Mouse (Mus musculus): Measurements from ENCODE around the gene Kdm5a.

The Kdm5a gene

DNA sequence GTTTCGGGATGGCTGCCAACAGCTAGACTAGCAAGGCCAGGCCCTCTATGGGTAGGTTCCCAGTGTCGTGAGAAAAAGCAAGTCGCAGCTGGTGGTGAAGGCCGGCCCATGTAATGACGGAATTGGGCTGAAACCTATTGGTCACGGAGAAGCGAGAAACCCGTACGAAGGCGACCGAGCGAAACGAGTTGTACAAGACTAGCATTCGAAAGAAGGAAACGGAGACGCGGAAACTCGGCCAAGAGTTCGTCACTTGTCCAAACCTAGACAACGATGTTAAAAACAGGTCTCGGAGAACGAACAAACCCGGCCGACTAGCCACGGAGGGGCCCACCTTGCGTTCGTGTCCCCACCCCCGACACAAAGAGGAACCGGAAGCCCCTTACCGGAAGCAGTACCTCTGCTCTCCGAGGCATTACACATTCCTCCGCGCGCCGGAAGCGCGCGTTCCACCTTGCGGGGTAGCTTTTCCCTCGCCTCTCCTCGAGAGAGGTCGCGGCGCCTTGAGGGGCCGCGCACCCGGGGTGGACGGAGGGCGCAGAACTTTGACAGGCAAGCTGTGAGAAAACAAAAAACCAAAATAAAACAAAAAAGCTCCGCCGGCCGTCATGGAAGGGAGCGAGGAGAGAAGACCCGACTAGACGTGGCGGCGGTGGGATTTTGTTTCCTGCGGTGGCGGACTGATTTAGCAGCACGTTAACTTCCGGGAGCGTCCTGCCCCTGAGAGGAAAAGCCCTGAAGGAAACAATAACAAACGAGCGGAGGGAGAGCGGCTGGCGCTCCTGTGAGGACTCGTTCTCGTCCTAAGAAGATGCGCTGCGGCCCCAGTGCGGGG, at the start of gene Kdm5a, which contains the start of gene Ccdc77:
Gene Kdm5a, plus strand, starts transcription at position 437 of the 835 bp plus-strand sequence.
Gene Ccdc77, minus strand, starts transcription at position 687 of the 835 bp plus-strand sequence.
- in situ Hi-C loops (cut with MboI), result no loop called here

DNA sequence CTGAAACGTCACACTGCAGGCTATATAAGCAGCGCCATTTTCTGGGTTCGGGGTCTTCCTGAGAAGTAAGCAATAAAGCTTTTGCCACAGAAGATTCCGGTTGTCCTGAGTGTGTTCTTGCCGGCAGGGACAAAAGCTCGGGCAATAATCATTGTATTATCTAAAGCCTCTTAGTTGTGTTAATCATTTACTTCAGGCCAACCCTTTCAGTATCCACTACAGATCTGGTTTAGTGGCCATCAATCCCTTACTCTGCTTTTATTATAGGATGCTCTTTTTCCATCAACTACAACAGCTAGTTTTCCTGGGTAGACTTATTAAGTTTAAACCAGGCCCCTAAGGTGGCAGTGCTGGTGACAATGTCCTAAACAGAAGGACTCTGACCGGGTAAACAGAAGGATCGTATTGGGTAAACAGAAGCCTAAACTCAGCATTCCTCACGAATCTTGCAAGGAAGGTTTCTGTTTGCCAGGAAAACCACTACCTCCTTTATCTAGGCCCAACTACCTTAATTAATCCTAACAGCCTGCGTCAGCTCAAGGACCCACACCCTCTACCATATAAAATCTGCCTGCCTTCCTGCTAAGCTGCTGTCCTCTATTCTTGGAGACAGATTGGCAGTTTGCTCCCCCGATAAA, 45.5 kb upstream of the Kdm5a start:
- in situ Hi-C loops (cut with MboI), result no loop called here

DNA sequence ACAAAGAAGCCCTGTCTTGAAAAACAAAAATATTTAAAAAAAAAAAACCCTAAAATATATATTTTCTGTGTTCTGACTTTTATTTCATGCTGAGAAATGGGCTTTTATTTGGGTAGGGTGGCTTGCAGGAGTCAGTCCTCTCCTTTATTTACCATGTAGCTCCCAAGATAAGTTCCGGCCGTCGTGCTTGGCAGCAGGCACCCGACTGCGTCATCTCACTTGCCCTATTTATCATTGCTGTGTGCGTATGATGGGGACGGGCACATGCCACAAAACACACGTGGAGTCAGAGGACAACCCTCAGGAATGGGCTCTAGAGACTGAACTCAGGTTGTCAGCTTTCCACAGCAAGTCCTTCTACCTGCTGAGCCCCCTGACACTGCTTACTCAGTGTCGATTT, 44.8 kb upstream of the Kdm5a start:
- in situ Hi-C loops (cut with MboI), result no loop called here

DNA sequence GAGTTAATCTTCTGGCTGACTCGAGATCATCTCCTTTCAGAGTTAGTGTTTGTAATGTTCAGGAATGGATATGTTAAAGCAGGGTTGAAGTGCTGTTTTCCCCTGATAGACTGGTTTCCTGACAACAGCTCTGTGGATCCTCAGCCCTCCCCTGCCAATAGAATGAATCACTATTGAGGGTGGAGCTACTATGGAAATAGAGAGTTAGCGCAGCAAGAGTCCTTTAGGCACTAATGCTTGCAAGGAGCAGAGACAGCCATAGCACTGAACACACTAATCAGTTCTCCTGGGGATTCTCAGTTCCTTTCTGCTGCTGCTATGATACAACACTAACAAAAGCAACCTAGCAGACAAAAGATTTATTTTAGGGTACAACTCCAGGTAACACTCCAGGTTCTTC, 43.6 kb upstream of the Kdm5a start:
- in situ Hi-C loops (cut with MboI), result no loop called here

DNA sequence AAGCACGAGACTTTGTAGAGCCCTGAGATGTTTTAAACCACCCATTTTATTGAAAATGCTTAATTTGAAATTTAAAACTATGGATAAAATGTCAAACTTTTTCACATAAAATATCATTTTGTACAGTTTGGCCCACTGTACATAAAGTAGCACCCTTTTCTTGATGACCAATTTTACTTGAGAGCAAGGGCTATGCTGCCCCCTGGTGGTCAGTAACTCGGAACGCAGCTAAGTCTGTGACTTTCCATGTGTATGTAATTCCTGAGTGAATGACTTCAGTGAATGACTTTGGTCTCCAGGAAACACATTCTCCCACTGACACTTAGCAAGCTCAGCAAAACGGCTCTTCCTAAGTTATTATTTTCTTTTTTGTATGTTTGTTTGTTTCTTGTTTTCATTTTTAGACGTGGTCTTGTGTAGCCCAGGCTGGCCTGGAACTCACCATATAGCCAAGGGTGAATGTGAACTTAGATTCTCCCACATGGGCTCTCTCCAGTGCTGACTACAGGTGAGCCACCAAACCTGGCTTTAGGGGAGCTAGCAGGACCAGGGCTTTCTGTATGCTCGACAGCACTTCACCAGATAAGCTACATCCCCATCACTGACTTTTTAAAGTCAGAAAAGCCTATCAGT, 39.5 kb upstream of the Kdm5a start:
- in situ Hi-C loops (cut with MboI), result no loop called here

DNA sequence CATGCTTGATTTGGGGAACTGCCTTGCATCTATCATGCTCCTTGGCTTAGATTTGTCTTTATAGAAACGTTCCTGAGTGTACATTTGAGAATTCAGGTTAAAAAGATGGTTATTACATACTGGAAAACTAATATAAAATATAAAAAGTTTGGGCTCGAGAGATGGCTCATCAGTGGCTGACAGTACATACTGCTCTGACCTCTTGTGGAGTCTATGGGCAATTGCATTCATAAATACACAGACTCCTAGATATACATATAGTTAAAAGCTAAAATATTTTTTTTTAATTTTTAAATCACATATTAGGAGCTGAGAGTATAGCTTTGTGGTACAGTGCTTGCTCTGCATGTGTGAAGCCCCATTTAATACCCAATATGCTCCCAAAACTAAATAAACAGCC, 31.6 kb upstream of the Kdm5a start:
- in situ Hi-C loops (cut with MboI), result no loop called here

DNA sequence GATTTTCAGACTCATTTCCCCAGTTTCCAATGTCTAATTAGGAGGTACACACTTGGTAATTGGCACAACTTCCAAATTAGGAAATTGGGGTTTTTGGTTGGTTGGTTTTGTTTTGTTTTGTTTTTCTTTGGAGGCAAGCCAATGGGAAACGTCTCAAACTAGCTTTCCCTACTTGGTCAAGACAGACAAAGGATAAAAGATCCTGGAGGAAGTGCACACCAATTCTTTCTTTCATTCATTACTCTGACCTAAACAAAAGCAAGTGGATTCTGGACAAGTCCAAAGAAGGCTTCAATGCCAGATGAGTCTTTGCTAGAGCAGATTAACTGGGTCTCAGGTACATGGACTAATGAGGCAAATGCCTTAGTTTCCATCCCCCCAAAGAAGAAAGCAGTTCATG, 19.9 kb upstream of the Kdm5a start:
- in situ Hi-C loops (cut with MboI), result no loop called here

DNA sequence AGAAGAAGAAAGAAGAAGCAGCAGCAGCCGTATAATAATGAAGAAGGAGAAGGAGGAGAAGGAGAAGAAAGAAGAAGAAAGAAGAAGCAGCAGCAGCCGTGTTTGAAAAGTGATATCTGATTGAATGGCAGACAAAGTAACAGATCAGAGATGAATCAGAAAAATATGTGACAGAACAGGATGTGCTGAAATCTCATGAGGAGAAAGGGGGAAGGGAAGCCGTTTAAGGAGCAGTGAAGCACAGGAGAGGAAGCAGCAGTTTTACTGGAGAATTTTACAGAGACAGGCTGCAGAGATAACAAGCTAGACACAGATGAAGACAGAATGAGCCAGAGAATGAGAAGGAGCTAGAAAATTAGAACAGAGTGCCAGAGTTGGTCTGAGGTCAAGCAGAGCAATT, 14.9 kb upstream of the Kdm5a start:
- in situ Hi-C loops (cut with MboI), result no loop called here

DNA sequence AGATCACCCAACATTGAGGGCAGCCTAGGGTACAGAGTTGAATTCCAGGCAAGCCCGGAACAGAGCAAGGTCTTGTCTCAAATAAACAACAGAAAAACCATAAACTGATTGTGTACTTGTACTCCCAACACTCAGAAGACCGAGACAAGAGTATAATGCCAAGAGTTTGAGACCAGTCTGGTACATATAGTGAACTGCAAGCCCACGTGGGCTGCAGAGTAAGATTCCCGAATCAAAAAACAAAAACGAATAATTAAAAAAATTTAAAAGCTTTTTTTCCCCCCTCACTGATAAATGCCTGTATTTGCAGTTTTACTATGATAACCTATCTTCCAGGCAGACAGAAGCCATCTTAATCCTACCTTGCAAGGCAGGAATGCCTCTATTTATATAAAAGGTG, 7.4 kb upstream of the Kdm5a start:
- in situ Hi-C loops (cut with MboI), result no loop called here

DNA sequence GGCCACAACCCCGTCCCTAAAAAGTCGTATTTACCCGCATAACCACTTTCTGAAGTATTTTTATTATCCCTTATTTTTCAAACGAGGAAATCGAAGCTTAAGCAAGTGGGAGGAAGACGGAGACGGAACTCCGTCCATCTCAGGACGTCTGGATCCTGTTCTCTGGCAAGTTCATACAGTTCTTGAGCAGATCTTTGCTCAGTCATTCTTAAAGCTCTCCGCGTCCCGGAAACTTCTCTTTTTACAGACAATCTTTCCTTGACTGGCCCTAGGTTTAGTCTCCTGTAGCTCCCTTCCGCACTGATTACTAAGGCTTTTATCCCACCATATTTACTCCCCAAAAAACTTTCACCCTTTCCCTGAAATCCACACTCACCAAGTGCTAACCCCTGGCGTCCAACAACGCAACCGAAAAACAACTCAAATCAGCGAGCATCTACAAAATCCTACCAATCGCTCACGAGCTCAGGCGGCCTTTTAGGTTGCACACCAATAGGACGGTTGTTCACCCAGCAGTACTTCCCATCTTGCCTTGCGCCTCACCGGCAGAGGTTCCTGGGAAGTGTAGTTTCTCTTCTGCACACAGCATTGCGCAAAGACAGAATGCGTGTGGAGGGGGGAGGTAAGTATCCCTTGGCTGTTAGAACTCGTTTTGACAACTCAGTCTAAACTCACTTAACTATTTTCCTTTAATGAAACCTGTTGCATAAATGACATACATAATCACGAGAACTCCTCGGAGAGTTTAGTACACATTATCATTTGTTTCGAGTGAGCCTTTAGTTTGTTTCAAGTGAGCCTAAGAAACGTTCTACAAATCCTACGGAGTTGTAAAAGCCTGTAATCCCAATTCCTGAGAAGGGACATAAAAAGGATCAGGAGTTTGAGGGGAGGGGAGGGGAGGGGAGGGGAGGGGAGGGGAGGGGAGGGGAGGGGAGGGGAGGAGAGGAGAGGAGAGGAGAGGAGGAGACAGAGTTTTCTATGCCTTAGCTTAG, 6.7 kb upstream of the Kdm5a start:
- in situ Hi-C loops (cut with MboI), result no loop called here

DNA sequence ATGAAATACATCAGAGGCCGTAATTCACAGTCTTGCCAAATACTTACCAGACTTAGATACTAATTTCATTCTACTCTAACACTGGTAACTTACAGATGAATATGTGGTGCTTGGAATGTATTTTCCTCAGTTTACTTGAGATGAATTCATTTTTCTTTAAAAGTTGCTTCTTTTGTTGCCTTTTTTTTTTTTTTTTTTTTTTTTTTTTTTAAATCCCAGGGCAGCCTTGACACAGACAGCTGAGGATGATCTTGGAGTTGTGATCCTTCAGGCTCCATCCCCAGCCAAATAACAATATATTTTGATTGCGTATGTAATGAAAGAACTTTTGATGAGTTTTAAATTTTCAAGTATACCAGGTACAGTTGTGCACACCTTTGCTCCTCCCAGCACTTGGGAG, 1.8 kb upstream of the Kdm5a start:
- in situ Hi-C loops (cut with MboI), result no loop called here

DNA sequence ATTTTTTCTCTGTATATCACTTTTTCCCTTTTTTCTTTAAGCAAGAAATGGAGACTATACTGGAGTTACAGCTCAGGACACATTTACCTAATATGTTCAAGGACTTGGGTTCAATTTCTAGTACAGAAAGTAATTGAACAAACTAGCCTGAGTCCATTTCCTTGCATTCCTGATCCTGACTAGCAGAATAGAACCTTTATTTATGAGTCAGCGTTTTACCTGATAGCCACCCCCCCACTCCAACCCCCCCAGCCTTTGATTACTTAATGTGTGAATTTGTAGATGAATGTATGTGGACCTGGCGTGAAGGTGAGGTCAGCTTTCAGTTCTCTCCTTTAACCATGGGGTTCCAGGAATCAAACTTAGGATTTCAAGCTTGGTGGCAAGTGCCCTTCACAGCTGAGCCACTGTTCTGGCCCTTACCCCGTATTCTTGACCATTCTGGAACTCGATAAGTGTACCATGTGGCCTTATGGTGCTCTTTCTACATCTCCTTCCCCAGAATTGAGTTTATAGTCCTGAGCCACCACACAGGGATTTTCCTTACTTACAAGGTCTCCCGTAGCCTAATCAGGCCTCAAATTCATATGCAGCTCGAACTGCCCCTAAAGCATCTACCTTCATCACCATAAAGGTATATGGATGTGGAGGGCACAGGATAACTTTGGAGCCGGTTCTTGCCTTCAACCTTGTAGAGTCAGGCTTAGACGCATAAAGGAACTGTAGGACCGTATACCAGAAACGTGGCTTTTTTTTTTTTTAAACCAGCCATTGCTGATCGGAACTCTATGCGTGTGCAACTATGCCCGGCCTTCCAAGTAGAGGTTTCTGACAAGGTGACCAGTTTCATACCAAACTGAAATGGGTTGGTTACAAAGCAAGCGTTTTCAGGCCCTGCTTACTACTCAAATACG, 893 bp upstream of the Kdm5a start:
- in situ Hi-C loops (cut with MboI), result no loop called here

DNA sequence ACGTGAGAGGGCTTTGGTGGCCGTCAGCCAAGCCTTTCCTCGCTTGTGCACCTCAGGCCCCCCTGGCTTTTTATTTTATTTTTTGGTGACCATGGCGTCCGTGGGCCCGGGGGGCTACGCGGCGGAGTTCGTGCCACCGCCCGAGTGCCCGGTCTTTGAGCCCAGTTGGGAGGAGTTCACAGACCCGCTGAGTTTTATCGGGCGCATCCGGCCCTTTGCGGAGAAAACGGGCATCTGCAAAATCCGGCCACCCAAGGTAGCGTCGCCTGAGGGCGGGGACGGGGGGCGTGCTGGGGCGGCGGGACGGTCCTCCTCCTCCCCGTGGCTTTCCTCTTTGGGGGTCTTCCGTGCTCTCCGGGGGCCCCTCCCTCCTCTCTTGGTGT, 590 bp downstream of the Kdm5a start:
- in situ Hi-C loops (cut with MboI), result no loop called here

DNA sequence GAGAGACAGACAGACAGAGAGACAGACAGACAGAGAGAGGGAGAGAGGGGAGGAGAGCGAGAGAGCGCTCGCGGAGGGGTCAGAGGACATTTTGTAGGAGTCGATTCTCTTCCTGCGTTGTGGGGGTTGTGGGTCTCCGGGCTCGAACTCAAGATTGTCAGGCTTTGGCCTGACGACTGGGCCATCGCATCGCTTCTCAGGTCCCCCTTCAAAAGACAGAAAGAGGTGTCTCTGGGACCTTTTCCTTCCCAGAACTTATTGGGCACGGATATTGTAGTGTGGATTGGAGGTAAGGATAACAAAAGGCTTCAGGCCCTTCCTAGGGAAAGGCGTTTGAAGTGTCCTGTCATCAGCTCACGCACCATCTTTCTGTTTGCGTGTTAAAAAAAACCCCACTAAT, 1.1 kb downstream of the Kdm5a start:
- in situ Hi-C loops (cut with MboI), result no loop called here

DNA sequence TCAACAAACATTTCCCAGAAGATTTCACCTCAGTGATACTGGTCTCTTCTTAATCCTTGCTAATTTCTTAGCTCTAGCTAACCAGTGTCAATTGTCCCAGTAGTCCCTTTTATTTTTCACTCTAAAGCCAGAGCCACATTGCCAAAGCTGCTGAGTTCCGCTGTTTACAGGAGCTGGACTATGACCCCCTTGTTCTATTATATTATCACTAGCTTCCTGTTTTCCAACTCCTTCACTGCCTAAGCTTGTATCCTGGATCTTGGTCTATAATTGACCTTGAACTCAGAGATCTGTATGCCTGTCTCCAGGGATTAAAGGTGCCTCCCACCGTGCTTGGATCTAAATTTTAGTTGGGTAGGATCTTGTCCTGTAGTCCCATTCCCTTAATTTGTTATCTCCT, 12.8 kb downstream of the Kdm5a start:
- in situ Hi-C loops (cut with MboI), result no loop called here

DNA sequence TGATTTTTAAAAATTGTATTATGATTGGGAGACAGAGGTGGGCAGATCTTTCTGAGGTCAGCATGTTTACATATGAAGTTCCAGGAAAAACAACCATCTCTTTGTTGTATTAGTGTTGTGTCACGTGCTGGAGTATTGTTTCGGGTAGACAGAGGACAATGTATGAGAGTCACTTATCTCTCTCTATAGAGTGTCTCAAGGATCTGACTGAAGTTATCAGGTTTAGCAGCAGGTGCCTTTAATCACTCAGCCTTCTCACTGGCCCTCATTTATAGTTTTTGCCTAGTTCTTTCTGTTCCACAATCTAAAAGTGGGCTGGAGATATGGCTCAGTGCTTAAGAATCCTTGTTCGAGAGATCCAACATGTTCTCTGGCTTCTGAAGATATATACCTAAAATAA, 26.1 kb downstream of the Kdm5a start:
- in situ Hi-C loops (cut with MboI), result no loop called here

DNA sequence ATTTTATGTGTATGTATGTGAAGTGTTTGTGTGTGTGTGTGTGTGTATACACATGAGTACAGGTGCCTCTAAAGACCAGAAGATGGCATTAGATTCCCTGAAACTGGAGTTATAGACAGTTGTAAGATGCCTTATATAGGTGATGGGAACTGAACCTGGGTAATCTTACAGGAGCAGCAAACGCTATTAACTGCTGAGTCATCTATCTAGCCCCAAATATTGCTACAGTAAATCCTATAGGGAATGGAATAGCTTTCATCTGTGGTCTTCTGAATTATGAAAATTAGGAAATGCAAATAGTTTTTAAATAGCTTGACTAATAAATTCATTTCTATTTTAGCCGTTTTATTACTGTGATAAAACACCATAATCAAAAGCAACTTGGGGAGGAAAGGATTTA, 28.9 kb downstream of the Kdm5a start:
- in situ Hi-C loops (cut with MboI), result no loop called here

DNA sequence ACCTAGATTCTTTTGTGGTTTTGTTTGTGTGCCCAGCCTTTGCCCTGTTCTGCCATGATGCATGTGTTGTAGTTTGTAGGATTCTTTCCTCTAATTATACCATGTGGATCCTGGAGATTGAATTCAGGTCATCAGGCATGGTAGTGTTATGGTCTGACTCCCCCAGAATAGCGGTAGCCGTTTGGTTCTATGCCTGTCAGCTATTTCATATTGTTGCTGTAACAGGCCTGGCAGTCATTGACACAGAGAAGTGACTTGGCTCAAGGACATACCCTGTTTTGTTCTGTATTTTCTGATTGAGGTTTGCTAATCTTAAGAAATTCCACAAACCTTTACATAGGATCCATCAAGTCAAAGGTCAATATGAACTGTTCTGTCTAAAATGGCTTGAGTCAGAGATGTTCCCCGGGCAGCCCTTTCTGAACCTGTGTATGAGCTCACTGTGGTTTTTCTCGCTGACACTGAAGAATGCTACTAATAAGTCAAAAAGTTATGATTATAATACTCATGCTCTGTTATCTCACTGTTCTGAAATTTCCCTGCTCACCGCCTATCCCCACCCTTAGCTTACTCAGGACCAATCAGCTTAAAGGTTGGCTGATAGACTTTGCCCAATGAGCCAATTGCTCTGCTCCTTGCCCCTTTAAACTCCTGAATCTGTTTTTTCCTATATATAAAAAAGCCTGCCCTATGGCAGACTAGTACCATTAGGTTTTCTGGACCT, 31.9 kb downstream of the Kdm5a start:
- in situ Hi-C loops (cut with MboI), result no loop called here

DNA sequence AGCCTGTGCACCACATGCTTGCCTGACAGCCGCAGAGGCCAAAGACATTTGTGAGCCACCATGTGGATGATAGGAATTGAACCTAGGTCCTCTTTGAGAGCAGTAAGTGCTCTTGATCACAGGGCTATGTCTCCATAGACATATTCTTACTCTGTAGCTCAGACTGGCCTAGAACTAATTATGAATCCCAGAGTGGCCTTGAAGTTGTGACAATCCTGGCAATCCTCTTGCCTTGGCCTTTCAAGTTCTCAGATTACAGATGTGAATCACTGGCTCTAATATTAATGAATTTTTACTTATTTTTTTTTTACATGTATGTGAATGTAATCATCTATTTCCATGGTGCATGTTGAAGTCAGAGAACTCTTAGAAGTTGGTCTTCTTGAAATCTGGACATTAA, 40.0 kb downstream of the Kdm5a start:
- in situ Hi-C loops (cut with MboI), result no loop called here

DNA sequence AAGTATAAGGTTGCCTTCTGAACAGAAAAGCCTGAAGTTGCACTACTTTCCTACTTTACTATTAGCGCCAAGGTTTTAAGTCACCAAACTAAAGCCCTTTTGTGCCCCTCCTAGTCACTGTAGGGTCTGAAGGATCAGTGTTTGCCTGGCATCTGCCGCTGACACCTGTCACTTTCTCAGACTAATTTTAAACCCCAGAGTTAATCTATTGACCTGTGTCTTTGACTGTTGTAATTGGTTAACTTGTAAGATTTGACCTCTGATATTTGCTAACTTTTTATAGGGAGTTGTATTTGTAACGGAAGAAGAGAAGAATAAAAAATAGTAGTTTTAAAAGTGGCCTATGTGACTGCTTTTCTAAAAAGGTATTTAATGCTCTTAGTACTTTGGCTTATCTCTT, 74.2 kb downstream of the Kdm5a start:
- in situ Hi-C loops (cut with MboI), result no loop called here

Measured in mature B cell (primary cell).